Mouse (Mus musculus) lung, postnatal 0 days (tissue): ENCODE measurements around the gene Avpi1.

Experiments used
- CTCF ChIP-seq: IDR thresholded peaks from 2 replicates; pipeline ENCODE4 v1.5.1; 2016; ENCODE audit warnings: antibody characterized with exemption, mild to moderate bottlenecking
- EP300 ChIP-seq: IDR thresholded peaks from 2 replicates; pipeline ENCODE4 v1.6.1; 2016; ENCODE audit warnings: antibody characterized with exemption, mild to moderate bottlenecking, control low read depth

GRCm38 (mm10) chr19:42131101-42131500 lies 2.2 kb upstream of the Avpi1 start:
- peak; percentile 12; the same call in 1 of the 2 replicates for TF ChIP-seq CTCF
- TF ChIP-seq EP300: peak; percentile 31; the same call in 1 of the 2 replicates
